Mouse (Mus musculus): ENCODE results near the gene Nfib.
A peak's percentile ranks its signal among the peaks of the same experiment; 100 is the strongest.
"Not testable (repeated sequence)": the region's sequence is repeated elsewhere in the genome, so short reads cannot be mapped to it uniquely, and the experiment has no call there.

Gene Nfib

GRCm38 (mm10) chr4:82298606-82299005 is 406.9 kb downstream of the Nfib start:
- no peak for DNase-seq (ENCODE audit: low read depth)

- no peak for DNase-seq (ENCODE audit: low read depth)
These were observed 408.0 kb downstream of the Nfib start for GRCm38 (mm10) chr4:82297562-82297961.

- DNase-seq (ENCODE audit: low read depth), result no peak
These were observed 411.5 kb downstream of the Nfib start for GRCm38 (mm10) chr4:82294066-82294465.

- DNase-seq (ENCODE audit: low read depth), result no peak
These were observed 414.2 kb downstream of the Nfib start for GRCm38 (mm10) chr4:82291174-82291847.

- DNase-seq (ENCODE audit: low read depth), result no peak
These were observed 414.9 kb downstream of the Nfib start for GRCm38 (mm10) chr4:82290623-82291022.

GRCm38 (mm10) chr4:82289596-82289995 is 416.0 kb downstream of the Nfib start:
- DNase-seq (ENCODE audit: low read depth), result no peak

GRCm38 (mm10) chr4:82288138-82288537 is 417.4 kb downstream of the Nfib start:
- DNase-seq (ENCODE audit: low read depth), result peak; percentile 61

- DNase-seq (ENCODE audit: low read depth), result no peak
These were observed 418.1 kb downstream of the Nfib start for GRCm38 (mm10) chr4:82287454-82287853.

- no peak for DNase-seq (ENCODE audit: low read depth)
These were observed 418.6 kb downstream of the Nfib start for GRCm38 (mm10) chr4:82286931-82287330.

GRCm38 (mm10) chr4:82283536-82283935 is 422.0 kb downstream of the Nfib start:
- no peak for DNase-seq (ENCODE audit: low read depth)

- no peak for DNase-seq (ENCODE audit: low read depth)
These were observed 429.6 kb downstream of the Nfib start for GRCm38 (mm10) chr4:82275996-82276395.

GRCm38 (mm10) chr4:82273049-82273754 is 432.3 kb downstream of the Nfib start:
- no peak for DNase-seq (ENCODE audit: low read depth)

- peak; percentile 84 for DNase-seq (ENCODE audit: low read depth)
These were observed 433.5 kb downstream of the Nfib start for GRCm38 (mm10) chr4:82272099-82272498.

- peak; percentile 60 for DNase-seq (ENCODE audit: low read depth)
These were observed 434.0 kb downstream of the Nfib start for GRCm38 (mm10) chr4:82271547-82271946.

- no peak for DNase-seq (ENCODE audit: low read depth)
These were observed 437.4 kb downstream of the Nfib start for GRCm38 (mm10) chr4:82267832-82268778.

- no peak for DNase-seq (ENCODE audit: low read depth)
These were observed 439.4 kb downstream of the Nfib start for GRCm38 (mm10) chr4:82266066-82266619.

GRCm38 (mm10) chr4:82258545-82258944 is 447.0 kb downstream of the Nfib start:
- not testable (repeated sequence) for DNase-seq (ENCODE audit: low read depth)

- no peak for DNase-seq (ENCODE audit: low read depth)
These were observed 453.5 kb downstream of the Nfib start for GRCm38 (mm10) chr4:82252054-82252453.

- DNase-seq (ENCODE audit: low read depth), result peak; percentile 82
These were observed 455.2 kb downstream of the Nfib start for GRCm38 (mm10) chr4:82250355-82250659.

- peak; percentile 98 for DNase-seq (ENCODE audit: low read depth)
These were observed 455.8 kb downstream of the Nfib start for GRCm38 (mm10) chr4:82249518-82250354.

- DNase-seq (ENCODE audit: low read depth), result peak; percentile 57
These were observed 456.6 kb downstream of the Nfib start for GRCm38 (mm10) chr4:82248961-82249360.
